Mouse (Mus musculus) liver, postnatal 0 days (tissue): ENCODE results near the gene Pcsk5.

ENCODE experiments used
- CTCF ChIP-seq: sonication (generic); IDR thresholded peaks from 2 replicates; pipeline ENCODE4 v1.5.1; 2016; ENCODE audit warnings: antibody characterized with exemption, low read depth
- EP300 ChIP-seq: IDR thresholded peaks from 2 replicates; pipeline ENCODE4 v1.6.1; 2016; ENCODE audit warnings: antibody characterized with exemption, low read depth, mild to moderate bottlenecking

- TF ChIP-seq CTCF: no peak
- TF ChIP-seq EP300: no peak
These were observed 345.4 kb downstream of the Pcsk5 start for GRCm38 (mm10) chr19:17491822-17492544.
